Mouse (Mus musculus) bone marrow macrophage, adult 2 months (primary cell): ENCODE results near the gene Foxj3.

Experiments
- CTCF ChIP-seq: IDR thresholded peaks from 2 replicates; pipeline ENCODE4 v1.5.1; 2012; ENCODE audit warnings: low read depth, mild to moderate bottlenecking, low read length, moderate library complexity
- POLR2A ChIP-seq: IDR thresholded peaks from 2 replicates; pipeline ENCODE4 v1.6.1; 2012; ENCODE audit warnings: mild to moderate bottlenecking, low read depth, low read length, borderline replicate concordance

GRCm38 (mm10) chr4:119575459-119575858 lies 38.7 kb downstream of the Foxj3 start:
- TF ChIP-seq CTCF: no peak
- no peak for TF ChIP-seq POLR2A
